Mouse (Mus musculus) heart, embryonic 15.5 days (tissue): ENCODE measurements around the gene Rps3. TPM values are rescaled to one million over a fixed set of nuclear protein-coding genes. Genes with fewer than 3 reads are reported as not detected.
A peak's percentile ranks its signal among the peaks of the same experiment; 100 is the strongest.

Experiments used
- ATAC-seq: fragments of 200-750 bp; cut with Nextera tagmentation; replicated peaks from 2 replicates; pipeline ENCODE4 v1.8.0; 2017; ENCODE audit warnings: low read depth, moderate TSS enrichment; ENCODE audit not compliant: insufficient number of reproducible peaks, insufficient read depth, low FRiP score
- H3K27ac ChIP-seq: fragments of 300-500 bp; sonication (generic); 2 replicates; pipeline ENCODE4 v1.5.1; 2015; ENCODE audit warnings: mild to moderate bottlenecking, inconsistent platforms
- H3K27me3 ChIP-seq: fragments of 300-500 bp; sonication (generic); 2 replicates; pipeline ENCODE4 v1.6.1; 2015; ENCODE audit warnings: inconsistent platforms
- H3K36me3 ChIP-seq: fragments of 300-500 bp; sonication (generic); 2 replicates; pipeline ENCODE4 v1.6.1; 2015; ENCODE audit warnings: mild to moderate bottlenecking, inconsistent platforms
- H3K4me1 ChIP-seq: fragments of 300-500 bp; sonication (generic); replicated peaks from 2 replicates; pipeline ENCODE4 v1.6.1; 2015; ENCODE audit warnings: inconsistent platforms
- H3K4me2 ChIP-seq: fragments of 300-500 bp; sonication (generic); 2 replicates; pipeline ENCODE4 v1.6.1; 2015; ENCODE audit warnings: inconsistent platforms, mild to moderate bottlenecking, moderate library complexity
- H3K4me3 ChIP-seq: fragments of 300-500 bp; sonication (generic); 2 replicates; pipeline ENCODE4 v1.5.1; 2015; ENCODE audit warnings: mild to moderate bottlenecking, inconsistent platforms
- H3K9ac ChIP-seq: fragments of 300-500 bp; sonication (generic); 2 replicates; pipeline ENCODE4 v1.6.1; 2015; ENCODE audit warnings: mild to moderate bottlenecking, inconsistent platforms
- H3K9me3 ChIP-seq: fragments of 300-500 bp; sonication (generic); replicated peaks from 2 replicates; pipeline ENCODE4 v1.6.1; 2016; ENCODE audit warnings: inconsistent platforms
- WGBS: fragments of 180-500 bp; shearing (Covaris S2); methylation state at CpG from one replicate; pipeline ENCODE4 v1.1.7; 2015; ENCODE audit warnings: mixed read lengths; 5-methylcytosine and 5-hydroxymethylcytosine counted together
- polyA plus RNA-seq: library from polyadenylated mRNA; unstranded; fragments of >200 nt; fragmentation: Nextera tagmentation; extraction: Ambion mirVana; gene quantifications from 2 replicates; pipeline ENCODE4 v1.2.1, GENCODE M21; 2015

Gene Rps3
- polyA plus RNA-seq, 1 experiment from 2014 or later = 490 TPM

GRCm38 (mm10) chr7:99458849-99459248 lies 24.7 kb downstream of the Rps3 start:
- ATAC-seq = no peak
- H3K27me3 ChIP-seq = no peaks in the 10 kb centered on the region
- no peak overlapping the region for H3K4me2 ChIP-seq
- H3K9me3 ChIP-seq = no peaks in the 10 kb centered on the region
- H3K36me3 ChIP-seq = peaks cover 30% of the 10 kb centered on the region; the same call in 1 of the 2 replicates
- no peaks in the 10 kb centered on the region for H3K4me1 ChIP-seq
- H3K9ac ChIP-seq = no peak overlapping the region
- 87% methylated on average over 8 of the region's 8 CpGs for WGBS
- no peak overlapping the region for H3K4me3 ChIP-seq
- H3K27ac ChIP-seq = no peak overlapping the region

DNA sequence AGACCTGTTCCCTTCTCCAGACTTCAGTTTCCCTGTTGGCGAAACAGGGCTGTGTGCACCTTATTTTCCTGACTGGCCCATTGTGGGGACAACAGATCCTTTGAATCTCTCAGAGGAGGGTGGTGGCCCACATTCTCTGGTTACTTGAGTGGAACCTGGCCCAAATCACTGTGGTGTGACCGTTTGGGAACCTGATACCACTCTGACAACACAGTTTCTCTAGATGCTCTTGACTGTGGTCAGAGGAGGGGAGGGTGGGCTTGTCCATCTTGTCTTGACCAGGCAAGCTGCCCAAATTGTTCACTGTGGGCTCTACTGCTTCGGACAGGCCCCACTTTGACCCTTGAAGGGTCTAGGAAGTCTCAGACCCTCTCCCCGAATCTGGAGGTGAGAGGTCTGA lies 29.5 kb downstream of the Rps3 start:
- WGBS = 75% methylated on average over 4 of the region's 4 CpGs
- H3K27ac ChIP-seq = no peak overlapping the region
- H3K4me2 ChIP-seq = no peak overlapping the region
- H3K27me3 ChIP-seq = no peaks in the 10 kb centered on the region
- no peak for ATAC-seq
- no peak overlapping the region for H3K4me3 ChIP-seq
- no peak overlapping the region for H3K9ac ChIP-seq
- H3K9me3 ChIP-seq = no peaks in the 10 kb centered on the region
- peaks cover 9% of the 10 kb centered on the region for H3K4me1 ChIP-seq
- peaks cover 1% of the 10 kb centered on the region; the same call in 1 of the 2 replicates for H3K36me3 ChIP-seq

GRCm38 (mm10) chr7:99452859-99453258 lies 30.7 kb downstream of the Rps3 start:
- no peak overlapping the region for H3K9ac ChIP-seq
- 66% methylated on average over 7 of the region's 7 CpGs for WGBS
- H3K36me3 ChIP-seq = no peaks in the 10 kb centered on the region
- H3K9me3 ChIP-seq = no peaks in the 10 kb centered on the region
- H3K27ac ChIP-seq = no peak overlapping the region
- no peaks in the 10 kb centered on the region for H3K27me3 ChIP-seq
- H3K4me1 ChIP-seq = peaks cover 9% of the 10 kb centered on the region
- ATAC-seq = 0 out of 2 replicates have a peak, but pooled peaks have one; percentile 27
- H3K4me3 ChIP-seq = no peak overlapping the region
- H3K4me2 ChIP-seq = no peak overlapping the region

GRCm38 (mm10) chr7:99450703-99451102 lies 32.8 kb downstream of the Rps3 start:
- 0% methylated on average over 3 of the region's 3 CpGs for WGBS

DNA sequence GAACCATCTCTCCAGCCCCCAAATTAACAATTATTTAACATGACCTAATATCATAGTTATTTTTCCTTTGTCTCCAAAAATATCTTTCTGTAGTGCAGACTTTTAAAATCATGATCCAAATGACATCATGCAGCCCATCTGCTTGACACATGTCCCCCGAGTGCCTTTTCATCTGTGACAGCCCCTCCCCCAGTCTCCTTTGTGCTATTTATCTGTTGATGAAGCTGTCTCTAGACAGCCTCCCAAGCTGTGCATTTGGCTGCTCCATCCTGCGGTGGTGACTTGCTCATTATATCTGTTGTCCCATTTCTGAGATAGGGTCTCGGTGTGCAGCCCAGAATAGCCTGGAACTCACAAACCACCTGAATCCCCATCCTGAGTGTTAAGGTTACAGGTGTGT lies 33.8 kb downstream of the Rps3 start:
- H3K27me3 ChIP-seq = no peaks in the 10 kb centered on the region
- H3K27ac ChIP-seq = no peak overlapping the region
- H3K9ac ChIP-seq = no peak overlapping the region
- ATAC-seq = no peak
- WGBS = 36% methylated on average over 3 of the region's 3 CpGs
- no peaks in the 10 kb centered on the region for H3K9me3 ChIP-seq
- peaks cover 9% of the 10 kb centered on the region for H3K4me1 ChIP-seq
- no peak overlapping the region for H3K4me2 ChIP-seq
- no peak overlapping the region for H3K4me3 ChIP-seq
- H3K36me3 ChIP-seq = no peaks in the 10 kb centered on the region

More at GRCm38 (mm10) chr7:99450703-99451102, 32.8 kb downstream of the Rps3 start:
- H3K27ac ChIP-seq = no peak overlapping the region
- no peaks in the 10 kb centered on the region for H3K36me3 ChIP-seq
- peaks cover 9% of the 10 kb centered on the region for H3K4me1 ChIP-seq
- H3K4me2 ChIP-seq = no peak overlapping the region
- H3K27me3 ChIP-seq = no peaks in the 10 kb centered on the region
- no peaks in the 10 kb centered on the region for H3K9me3 ChIP-seq
- no peak for ATAC-seq
- no peak overlapping the region for H3K9ac ChIP-seq
- H3K4me3 ChIP-seq = no peak overlapping the region

DNA sequence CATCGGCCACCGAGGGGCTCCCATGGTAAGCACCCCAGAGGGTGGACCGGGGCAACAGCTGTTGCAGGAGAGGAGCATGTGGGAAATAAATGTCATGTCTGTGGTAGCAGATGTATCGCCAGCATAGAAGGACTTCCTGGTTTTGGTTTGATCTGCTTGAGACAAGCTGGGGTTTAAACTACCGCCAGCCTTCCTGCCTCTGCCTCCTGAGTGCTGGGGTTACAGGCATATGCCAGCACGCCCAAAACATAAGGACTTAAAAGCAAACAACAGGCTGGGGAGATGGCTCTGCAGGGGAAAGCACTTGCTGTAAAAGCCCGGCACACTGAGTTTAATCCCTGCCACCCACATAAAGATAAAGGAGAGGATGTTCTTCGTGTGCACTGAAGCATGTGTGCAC lies 34.5 kb downstream of the Rps3 start:
- Histone ChIP-seq H3K4me2 (no peak overlapping the region), H3K9me3 (no peaks in the 10 kb centered on the region), H3K27me3 (no peaks in the 10 kb centered on the region), H3K4me1 (peaks cover 9% of the 10 kb centered on the region), H3K36me3 (no peaks in the 10 kb centered on the region), H3K9ac (no peak overlapping the region), H3K4me3 (no peak overlapping the region), H3K27ac (0 out of 2 replicates have a peak overlapping the region, but pooled peaks have one; percentile 14)
- ATAC-seq = no peak
- 66% methylated on average over 8 of the region's 8 CpGs for WGBS

GRCm38 (mm10) chr7:99448619-99449018 lies 34.9 kb downstream of the Rps3 start:
- WGBS = 75% methylated on average over 5 of the region's 5 CpGs
- no peaks in the 10 kb centered on the region for H3K36me3 ChIP-seq
- no peaks in the 10 kb centered on the region for H3K27me3 ChIP-seq
- 0 out of 2 replicates have a peak overlapping the region, but pooled peaks have one; percentile 14 for H3K27ac ChIP-seq
- ATAC-seq = no peak
- peaks cover 9% of the 10 kb centered on the region for H3K4me1 ChIP-seq
- no peak overlapping the region for H3K4me2 ChIP-seq
- no peaks in the 10 kb centered on the region for H3K9me3 ChIP-seq
- no peak overlapping the region for H3K9ac ChIP-seq
- H3K4me3 ChIP-seq = no peak overlapping the region

- Histone ChIP-seq H3K36me3 (no peaks in the 10 kb centered on the region), H3K9me3 (no peaks in the 10 kb centered on the region), H3K4me2 (no peak overlapping the region), H3K9ac (no peak overlapping the region), H3K4me3 (no peak overlapping the region), H3K4me1 (peaks cover 14% of the 10 kb centered on the region), H3K27me3 (no peaks in the 10 kb centered on the region), H3K27ac (no peak overlapping the region)
- ATAC-seq = no peak
- 77% methylated on average over 5 of the region's 5 CpGs for whole genome bisulfite sequencing
Measured at GRCm38 (mm10) chr7:99447323-99447722, 36.2 kb downstream of the Rps3 start.

DNA sequence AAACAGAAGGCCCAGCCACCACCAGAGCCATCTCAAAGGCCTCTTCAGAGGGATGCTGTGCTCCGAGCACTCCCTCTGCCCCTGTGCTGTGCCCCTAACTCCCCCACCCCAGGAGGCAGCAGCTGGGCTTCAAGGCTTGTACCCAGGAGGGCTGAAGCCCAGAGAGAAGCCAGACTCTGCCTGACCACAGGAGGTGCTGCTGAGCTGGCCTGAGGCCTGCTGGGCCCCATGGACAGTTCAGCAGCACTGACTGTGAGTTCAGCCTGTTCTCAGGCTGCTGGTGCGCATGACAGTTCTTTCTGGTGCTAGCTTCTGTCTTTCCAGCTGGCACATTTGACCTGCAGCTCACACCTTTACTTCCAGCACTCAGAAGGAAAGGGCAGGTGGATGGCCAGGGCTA lies 37.7 kb downstream of the Rps3 start:
- Histone ChIP-seq H3K4me2 (no peak overlapping the region), H3K27me3 (no peaks in the 10 kb centered on the region), H3K27ac (no peak overlapping the region), H3K9me3 (no peaks in the 10 kb centered on the region), H3K4me1 (peaks cover 27% of the 10 kb centered on the region), H3K4me3 (no peak overlapping the region), H3K9ac (no peak overlapping the region), H3K36me3 (no peaks in the 10 kb centered on the region)
- WGBS = 85% methylated on average over 2 of the region's 2 CpGs
- ATAC-seq = no peak

GRCm38 (mm10) chr7:99444012-99444411 lies 39.5 kb downstream of the Rps3 start:
- H3K27me3 ChIP-seq = no peaks in the 10 kb centered on the region
- no peak overlapping the region for H3K4me3 ChIP-seq
- no peaks in the 10 kb centered on the region for H3K9me3 ChIP-seq
- no peak overlapping the region for H3K9ac ChIP-seq
- no peak overlapping the region for H3K4me2 ChIP-seq
- H3K4me1 ChIP-seq = peaks cover 31% of the 10 kb centered on the region
- 71% methylated on average over 6 of the region's 6 CpGs for WGBS
- no peak for ATAC-seq
- H3K27ac ChIP-seq = no peak overlapping the region
- no peaks in the 10 kb centered on the region for H3K36me3 ChIP-seq

DNA sequence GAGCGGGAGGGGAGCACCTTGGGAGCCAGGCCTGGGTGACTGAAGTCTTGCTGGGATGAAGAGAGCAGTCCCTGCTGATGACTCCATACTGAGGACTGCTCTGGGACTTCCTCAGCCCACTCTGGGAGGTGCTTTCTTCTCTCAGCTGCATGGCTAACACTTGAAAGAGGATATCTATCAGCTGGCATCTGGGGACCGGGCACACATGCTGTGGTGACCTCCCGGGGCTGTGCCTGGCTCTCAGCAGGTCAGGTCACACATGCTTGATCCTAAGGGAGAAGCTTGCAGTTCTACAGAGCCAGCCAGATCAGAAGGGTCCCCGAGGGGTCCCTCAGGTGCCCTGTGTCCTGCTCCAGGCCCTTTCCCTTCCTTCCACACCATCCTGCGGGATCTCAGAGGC lies 40.4 kb downstream of the Rps3 start:
- peak overlapping the region; percentile 39; the same call in 1 of the 2 replicates for H3K9ac ChIP-seq
- WGBS = 52% methylated on average over 5 of the region's 5 CpGs
- no peak overlapping the region for H3K4me2 ChIP-seq
- no peak for ATAC-seq
- H3K4me1 ChIP-seq = peaks cover 34% of the 10 kb centered on the region
- H3K4me3 ChIP-seq = no peak overlapping the region
- peak overlapping the region; percentile 56 for H3K27ac ChIP-seq
- no peaks in the 10 kb centered on the region; the same call in 1 of the 2 replicates for H3K36me3 ChIP-seq
- no peaks in the 10 kb centered on the region for H3K9me3 ChIP-seq
- no peaks in the 10 kb centered on the region for H3K27me3 ChIP-seq

- peak; percentile 92 for ATAC-seq
- H3K27me3 ChIP-seq = no peaks in the 10 kb centered on the region
- H3K27ac ChIP-seq = peak overlapping the region; percentile 89
- H3K9ac ChIP-seq = peak overlapping the region; percentile 26
- peaks cover 34% of the 10 kb centered on the region for H3K4me1 ChIP-seq
- H3K36me3 ChIP-seq = no peaks in the 10 kb centered on the region; the same call in 1 of the 2 replicates
- no peaks in the 10 kb centered on the region for H3K9me3 ChIP-seq
- 13% methylated on average over 6 of the region's 6 CpGs for WGBS
- peak overlapping the region; percentile 32 for H3K4me2 ChIP-seq
- H3K4me3 ChIP-seq = 0 out of 2 replicates have a peak overlapping the region, but pooled peaks have one; percentile 2
Measured at GRCm38 (mm10) chr7:99441534-99442072, 41.9 kb downstream of the Rps3 start.
